Mouse (Mus musculus) ES-Bruce4 (cell line): ENCODE results near the gene Lrr1. TPM values are rescaled to one million over a fixed set of nuclear protein-coding genes. Genes with fewer than 3 reads are reported as not detected.

Source experiments
- H3K27ac ChIP-seq: 2 replicates; pipeline ENCODE4 v1.5.1; 2012; ENCODE audit warnings: low read length, inconsistent platforms; ENCODE audit not compliant: insufficient read depth
- H3K27me3 ChIP-seq: 2 replicates; pipeline ENCODE4 v1.6.1; 2012; ENCODE audit warnings: mild to moderate bottlenecking, low read length, inconsistent platforms; ENCODE audit not compliant: control insufficient read depth, poor library complexity, insufficient read depth, severe bottlenecking
- H3K36me3 ChIP-seq: 2 replicates; pipeline ENCODE4 v1.6.1; 2012; ENCODE audit warnings: inconsistent platforms, mild to moderate bottlenecking, low read length, moderate library complexity; ENCODE audit not compliant: control insufficient read depth, poor library complexity, insufficient read depth, severe bottlenecking
- H3K4me1 ChIP-seq: one replicate; pipeline ENCODE4 v1.8.1; 2011; ENCODE audit warnings: low read length; ENCODE audit not compliant: control insufficient read depth, insufficient read depth
- H3K4me3 ChIP-seq: 2 replicates; pipeline ENCODE4 v1.5.1; 2011; ENCODE audit warnings: low read depth, mild to moderate bottlenecking, low read length
- H3K9ac ChIP-seq: 2 replicates; pipeline ENCODE4 v1.6.1; 2012; ENCODE audit warnings: low read depth, mild to moderate bottlenecking, inconsistent platforms; ENCODE audit not compliant: poor library complexity, severe bottlenecking
- H3K9me3 ChIP-seq: replicated peaks from 2 replicates; pipeline ENCODE4 v1.6.1; 2012; ENCODE audit warnings: mild to moderate bottlenecking, low read length, inconsistent platforms; ENCODE audit not compliant: control insufficient read depth, poor library complexity, insufficient read depth, severe bottlenecking
- CTCF ChIP-seq: IDR thresholded peaks from one replicate; pipeline ENCODE4 v1.8.1; 2011; ENCODE audit warnings: low read depth, low read length
- EP300 ChIP-seq: IDR thresholded peaks from 2 replicates; pipeline ENCODE4 v1.6.1; 2011; ENCODE audit warnings: low read depth, low read length; ENCODE audit not compliant: insufficient read depth
- POLR2A ChIP-seq: IDR thresholded peaks from one replicate; pipeline ENCODE4 v1.8.1; 2011; ENCODE audit warnings: low read length; ENCODE audit not compliant: insufficient read depth
- polyA plus RNA-seq: library from polyadenylated mRNA; stranded (reverse); fragments of >200 nt; gene quantifications from 2 replicates; pipeline ENCODE4 v1.2.4, GENCODE M21; 2011; ENCODE audit warnings: low read depth; ENCODE audit not compliant: missing spikeins, insufficient read depth, insufficient read length

The Lrr1 gene
- polyA plus RNA-seq, 1 experiment = 7.5 TPM

- H3K27me3 ChIP-seq = no peaks in the 10 kb centered on the region
- H3K9ac ChIP-seq = no peak overlapping the region
- TF ChIP-seq EP300 (no peak), CTCF (no peak), POLR2A (no peak)
- peaks cover 1% of the 10 kb centered on the region for H3K4me1 ChIP-seq
- H3K36me3 ChIP-seq = peaks cover 31% of the 10 kb centered on the region
- no peak overlapping the region for H3K27ac ChIP-seq
- H3K9me3 ChIP-seq = no peaks in the 10 kb centered on the region
- H3K4me3 ChIP-seq = no peak overlapping the region
Observed at GRCm38 (mm10) chr12:69190522-69190921, 21.9 kb downstream of the Lrr1 start.

- H3K36me3 ChIP-seq = peaks cover 28% of the 10 kb centered on the region
Observed at GRCm38 (mm10) chr12:69191396-69191795, 22.8 kb downstream of the Lrr1 start.

GRCm38 (mm10) chr12:69192637-69193036, 24.0 kb downstream of the Lrr1 start:
- Histone ChIP-seq H3K9me3 (no peaks in the 10 kb centered on the region), H3K36me3 (peaks cover 26% of the 10 kb centered on the region), H3K9ac (no peak overlapping the region), H3K27me3 (no peaks in the 10 kb centered on the region), H3K27ac (no peak overlapping the region), H3K4me1 (peaks cover 1% of the 10 kb centered on the region), H3K4me3 (no peak overlapping the region)
- no peak for TF ChIP-seq CTCF
- no peak for TF ChIP-seq POLR2A
- TF ChIP-seq EP300 = no peak

More at GRCm38 (mm10) chr12:69191396-69191795, 22.8 kb downstream of the Lrr1 start:
- TF ChIP-seq EP300 (no peak), CTCF (no peak), POLR2A (no peak)
- H3K9me3 ChIP-seq = no peaks in the 10 kb centered on the region
- H3K9ac ChIP-seq = no peak overlapping the region
- peaks cover 1% of the 10 kb centered on the region for H3K4me1 ChIP-seq
- no peak overlapping the region for H3K27ac ChIP-seq
- H3K27me3 ChIP-seq = no peaks in the 10 kb centered on the region
- H3K4me3 ChIP-seq = no peak overlapping the region

- Histone ChIP-seq H3K27ac (no peak within 1 kb of the TSS), H3K4me3 (peak within 1 kb of the TSS; percentile 97), H3K4me1 (peaks cover 1% of the 10 kb centered on the region), H3K36me3 (peaks cover 12% of the 10 kb centered on the region), H3K27me3 (no peaks in the 10 kb centered on the region), H3K9ac (peak within 1 kb of the TSS; percentile 93), H3K9me3 (no peaks in the 10 kb centered on the region)
- TF ChIP-seq POLR2A (peak; percentile 70), CTCF (no peak), EP300 (no peak)
Observed at GRCm38 (mm10) chr12:69196444-69197377, 28.1 kb downstream of the Lrr1 start, which contains the start of gene Gm49383. TSS of gene Gm49383 (minus strand) at chr12:69197104.

- no peak overlapping the region for H3K27ac ChIP-seq
- TF ChIP-seq CTCF (no peak), POLR2A (no peak), EP300 (no peak)
- H3K36me3 ChIP-seq = peaks cover 11% of the 10 kb centered on the region; the same call in 1 of the 2 replicates
- no peaks in the 10 kb centered on the region for H3K27me3 ChIP-seq
- H3K4me1 ChIP-seq = peaks cover 1% of the 10 kb centered on the region
- H3K4me3 ChIP-seq = peak overlapping the region; percentile 97
- no peaks in the 10 kb centered on the region for H3K9me3 ChIP-seq
- peak overlapping the region; percentile 93 for H3K9ac ChIP-seq
Observed at GRCm38 (mm10) chr12:69197378-69198163, 29.0 kb downstream of the Lrr1 start.
